Mouse (Mus musculus) liver, adult 10 weeks (tissue): ENCODE results near the gene Asf1b. TPM values are rescaled to one million over a fixed set of nuclear protein-coding genes. Genes with fewer than 3 reads are reported as not detected.

ENCODE experiments used
- polyA plus RNA-seq: library from polyadenylated mRNA; stranded (reverse); fragments of 350-450 nt; fragmentation: Illumina TruSeq; extraction: RNeasy Lipid Tissue Mini Kit (QIAGEN cat#74804); gene quantifications from one replicate; pipeline ENCODE4 v1.2.3, GENCODE M21; 2014; ENCODE audit warnings: low read depth, low replicate concordance

Gene Asf1b
- polyA plus RNA-seq, result not detected

GRCm38 (mm10) chr8:83955106-83955957, at the start of gene Asf1b, which contains the start of gene Gm10644:
Gene Asf1b, plus strand, starts transcription at chr8:83955507.
Gene Gm10644, minus strand, starts transcription at chr8:83955205.

GRCm38 (mm10) chr8:83972150-83973120, 17.1 kb downstream of the Asf1b start, which contains the start of gene Prkaca:
Gene Prkaca, plus strand, starts transcription at chr8:83972993.

GRCm38 (mm10) chr8:83997511-83998141, 42.3 kb downstream of the Asf1b start, which contains the start of gene Samd1:
Gene Samd1, plus strand, starts transcription at chr8:83997672.

GRCm38 (mm10) chr8:84001281-84002000, 46.1 kb downstream of the Asf1b start, which contains the start of gene 1700067K01Rik:
Gene 1700067K01Rik, plus strand, starts transcription at chr8:84001502.

DNA sequence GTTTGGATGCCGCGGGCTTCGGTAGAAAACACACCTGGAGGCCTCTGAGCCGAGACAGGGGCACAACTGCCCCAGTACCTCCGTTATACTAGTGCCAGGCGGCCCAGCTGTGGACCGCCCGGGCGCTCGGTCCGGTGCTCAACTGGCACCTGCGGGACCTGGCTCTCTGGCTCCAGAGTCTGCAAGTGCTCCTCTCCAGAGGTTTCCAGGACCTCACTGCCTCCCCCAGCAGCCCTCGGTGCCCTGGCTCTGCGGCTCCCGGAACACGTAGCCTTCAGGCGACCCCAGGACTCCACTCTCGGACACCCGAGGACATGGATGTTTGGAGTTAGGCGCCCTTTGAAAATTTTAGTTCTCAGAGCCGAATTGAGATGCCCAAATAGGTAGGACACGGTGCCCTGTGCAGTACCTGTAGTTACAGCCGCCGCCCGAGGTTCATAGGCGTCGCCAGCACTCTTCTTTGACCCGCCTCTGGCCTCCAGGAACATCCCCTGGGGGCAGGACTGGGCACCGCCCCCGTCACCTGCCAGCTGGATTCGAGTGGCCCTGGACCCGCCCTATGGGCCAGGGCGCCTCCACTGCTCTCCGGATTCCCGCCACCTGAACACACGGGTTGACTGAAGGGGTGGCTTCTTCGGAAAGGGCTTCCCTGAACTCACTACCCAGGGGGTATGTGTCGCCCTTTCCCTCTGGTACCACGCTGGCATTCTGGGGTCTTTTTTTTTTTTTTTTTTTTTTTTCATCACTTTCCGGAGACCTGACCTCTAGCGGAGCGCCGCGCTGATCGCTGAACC, 56.6 kb downstream of the Asf1b start, which contains the start of gene 2210011C24Rik:
TSS of gene 2210011C24Rik (minus strand) at position 467 of the 794 bp plus-strand sequence.

Other genes with a start within 250 kb of the Asf1b start
- gene Ddx39, start 240.3 kb upstream of the Asf1b start, polyA plus RNA-seq, result 3.0 TPM
- 3.3 TPM for gene Adgre5, start 214.2 kb upstream of the Asf1b start, polyA plus RNA-seq
- gene Adgrl1, start 55.4 kb upstream of the Asf1b start, polyA plus RNA-seq, result 0.42 TPM
- 1.1 TPM for gene Gm10644, start 302 bp upstream of the Asf1b start, polyA plus RNA-seq
- 19.2 TPM for gene Prkaca, start 17.5 kb downstream of the Asf1b start, polyA plus RNA-seq
- gene Samd1, start 42.2 kb downstream of the Asf1b start, polyA plus RNA-seq, result 1.4 TPM
- gene 1700067K01Rik, start 46.0 kb downstream of the Asf1b start, polyA plus RNA-seq, result not detected
- not detected for gene 2210011C24Rik, start 56.7 kb downstream of the Asf1b start, polyA plus RNA-seq
- not detected for gene Palm3, start 66.0 kb downstream of the Asf1b start, polyA plus RNA-seq
- 0.32 TPM for gene Il27ra, start 87.1 kb downstream of the Asf1b start, polyA plus RNA-seq
- gene Rln3, start 89.5 kb downstream of the Asf1b start, polyA plus RNA-seq, result not detected
- 0.24 TPM for gene Gm10643, start 109.6 kb downstream of the Asf1b start, polyA plus RNA-seq
- 0.56 TPM for gene Rfx1, start 111.3 kb downstream of the Asf1b start, polyA plus RNA-seq
- gene Dcaf15, start 149.3 kb downstream of the Asf1b start, polyA plus RNA-seq, result 0.48 TPM
- gene Podnl1, start 170.5 kb downstream of the Asf1b start, polyA plus RNA-seq, result 0.13 TPM
- gene Cc2d1a, start 192.4 kb downstream of the Asf1b start, polyA plus RNA-seq, result 0.79 TPM
- not detected for gene 4930432K21Rik, start 192.5 kb downstream of the Asf1b start, polyA plus RNA-seq
- gene Nanos3, start 229.7 kb downstream of the Asf1b start, polyA plus RNA-seq, result not detected